Mouse (Mus musculus) embryonic fibroblast, embryonic 13.5 days (primary cell): ENCODE data around the gene Rac2.

Experiments
- CTCF ChIP-seq: IDR thresholded peaks from 2 replicates; pipeline ENCODE4 v1.5.1; 2011; ENCODE audit warnings: mild to moderate bottlenecking, control low read depth, low read length, moderate library complexity, borderline replicate concordance; ENCODE audit not compliant: insufficient read depth
- POLR2A ChIP-seq: IDR thresholded peaks from 2 replicates; pipeline ENCODE4 v1.6.1; 2011; ENCODE audit warnings: low read depth, mild to moderate bottlenecking, control low read depth, low read length, moderate library complexity

- TF ChIP-seq CTCF (no peak), POLR2A (no peak)
Measured at GRCm38 (mm10) chr15:78590785-78591184, 18.2 kb upstream of the Rac2 start.
